16 mouse cellular contexts compared by ENCODE assay signal in the genomic region with DNA sequence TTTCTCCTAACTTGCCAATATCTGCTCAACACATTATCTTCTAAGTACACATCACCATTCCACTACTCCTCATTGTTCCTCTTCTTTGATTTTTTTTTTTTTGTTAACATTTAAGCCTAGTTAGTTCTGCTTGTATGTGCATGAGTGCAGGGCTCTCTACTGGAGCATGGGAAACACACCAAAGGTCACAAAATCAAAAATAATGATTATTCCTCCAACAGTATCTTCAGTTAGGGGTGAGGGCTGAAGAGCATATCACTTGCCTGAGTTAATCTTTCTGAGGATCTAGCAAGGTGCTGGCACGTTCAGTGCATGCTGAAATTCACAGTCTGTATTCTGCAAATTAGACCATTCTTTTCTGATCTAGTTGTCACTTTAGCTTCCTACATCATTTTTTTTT.
"Had no signal": no experiment of that assay in that cellular context is flagged by ENCODE, and none has a peak within 500 bp of the region (broad histone marks: within the 10 kb centered on the region; RNA-seq: fewer than 3 reads in every experiment).

No protein-coding gene starts in this region.

- H3K27ac ChIP-seq: neural tube, embryonic 13.5 days; neural tube, embryonic 15.5 days; stomach, embryonic 15.5 days; stomach, postnatal 0 days had no signal

- H3K9ac ChIP-seq: neural tube, embryonic 13.5 days; neural tube, embryonic 15.5 days; stomach, embryonic 15.5 days had no signal

- H3K4me3 ChIP-seq: neural tube, embryonic 13.5 days; neural tube, embryonic 15.5 days; stomach, embryonic 15.5 days had no signal

- H3K27me3 ChIP-seq: neural tube, embryonic 13.5 days; neural tube, embryonic 15.5 days; stomach, embryonic 15.5 days had no signal

- H3K4me1 ChIP-seq: neural tube, embryonic 13.5 days; neural tube, embryonic 15.5 days; stomach, embryonic 15.5 days had no signal

- H3K4me2 ChIP-seq: neural tube, embryonic 13.5 days; neural tube, embryonic 15.5 days; stomach, embryonic 15.5 days had no signal

- H3K9me3 ChIP-seq: neural tube, embryonic 13.5 days; neural tube, embryonic 15.5 days; stomach, embryonic 15.5 days had no signal

- DNase-seq: retina, postnatal 1 day; right cerebral cortex, adult 18-20 months; right cerebral cortex, postnatal 14 days; right cerebral cortex, postnatal 25 days; right cerebral cortex, postnatal 4 days; spleen, adult 18-20 months; thymus, adult 18-20 months; thymus, adult 2 months; thymus, postnatal 14 days; thymus, postnatal 25 days; thymus, postnatal 36 days; thymus, postnatal 4 days had no signal

- H3K36me3 ChIP-seq: neural tube, embryonic 13.5 days; neural tube, embryonic 15.5 days; stomach, embryonic 15.5 days had no signal
